Mouse (Mus musculus): ENCODE data around the gene Ppm1b. TPM values are rescaled to one million over a fixed set of nuclear protein-coding genes. Genes with fewer than 3 reads are reported as not detected.
A peak's percentile ranks its signal among the peaks of the same experiment; 100 is the strongest.

The Ppm1b gene
- polyA plus RNA-seq, 1 experiment from 2014 or later: 54.6 TPM

DNA sequence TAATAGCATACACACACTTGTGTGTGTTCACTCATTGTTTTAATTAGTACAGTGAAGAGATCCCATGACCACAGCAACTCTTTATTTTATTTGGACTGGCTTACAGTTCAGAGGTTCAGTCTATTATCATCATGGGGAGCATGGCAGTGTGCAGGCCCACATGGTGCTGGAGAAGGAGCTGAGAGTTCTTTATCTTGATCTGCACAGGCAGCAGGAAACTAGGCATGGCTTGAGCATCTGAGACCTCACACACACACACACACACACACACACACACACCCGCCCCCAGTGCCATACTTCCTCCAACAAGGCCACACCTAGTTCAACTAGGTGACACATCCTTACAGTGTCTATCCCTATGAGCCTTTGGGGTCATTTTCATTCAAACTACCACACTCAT, 41.1 kb downstream of the Ppm1b start:
- Histone ChIP-seq H3K27me3 (ENCODE audit: control insufficient read depth, insufficient read depth, low read depth, low read length) (no peaks in the 10 kb centered on the region), H3K9me3 (ENCODE audit: control insufficient read depth, low read length) (no peaks in the 10 kb centered on the region), H3K4me2 (ENCODE audit: low read depth, low read length) (no peak overlapping the region), H3K36me3 (ENCODE audit: control insufficient read depth, insufficient read depth, low read length) (peaks cover 5% of the 10 kb centered on the region), H3K4me1 (replicated peaks; ENCODE audit: control insufficient read depth, insufficient read depth, low read length) (peaks cover 5% of the 10 kb centered on the region; the same call in 1 of the 2 replicates), H3K9ac (ENCODE audit: low read length) (no peak overlapping the region), H3K27ac (ENCODE audit: low read length) (no peak overlapping the region), H3K4me3 (ENCODE audit: low read length) (no peak overlapping the region)
- 75% methylated on average over 1 of the region's 1 CpGs for WGBS
- no peak for ATAC-seq (ENCODE audit: low read depth)

- Histone ChIP-seq H3K27ac (ENCODE audit: low read length) (no peak overlapping the region), H3K4me3 (ENCODE audit: low read length) (no peak overlapping the region), H3K9ac (ENCODE audit: low read length) (no peak overlapping the region), H3K36me3 (ENCODE audit: control insufficient read depth, insufficient read depth, low read length) (peaks cover 7% of the 10 kb centered on the region), H3K9me3 (ENCODE audit: control insufficient read depth, low read length) (no peaks in the 10 kb centered on the region), H3K4me1 (replicated peaks; ENCODE audit: control insufficient read depth, insufficient read depth, low read length) (peaks cover 5% of the 10 kb centered on the region; the same call in 1 of the 2 replicates), H3K27me3 (ENCODE audit: control insufficient read depth, insufficient read depth, low read depth, low read length) (no peaks in the 10 kb centered on the region), H3K4me2 (ENCODE audit: low read depth, low read length) (no peak overlapping the region)
- 84% methylated on average over 10 of the region's 10 CpGs for WGBS
- no peak for ATAC-seq (ENCODE audit: low read depth)
These were observed 43.1 kb downstream of the Ppm1b start for GRCm38 (mm10) chr17:84999636-85000035.

DNA sequence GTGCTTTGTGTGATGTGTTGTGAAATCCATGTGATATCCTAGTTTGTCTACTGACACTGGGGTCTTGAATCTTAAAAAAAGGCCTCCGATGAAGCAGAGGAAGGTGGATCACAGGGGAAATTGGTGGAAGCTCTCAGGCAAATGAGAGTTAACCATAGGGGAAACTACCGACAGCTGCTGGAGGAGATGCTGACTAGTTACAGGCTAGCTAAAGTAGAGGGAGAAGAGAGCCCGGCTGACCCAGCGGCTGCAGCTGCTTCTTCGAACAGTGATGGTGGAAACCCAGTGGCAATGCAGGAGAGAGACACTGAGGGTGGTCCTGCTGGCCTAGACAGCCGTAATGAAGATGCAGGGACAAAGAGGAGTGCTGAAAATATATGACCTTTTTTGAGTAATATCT, 56.9 kb downstream of the Ppm1b start:
- Histone ChIP-seq H3K9ac (ENCODE audit: low read length) (no peak overlapping the region), H3K36me3 (ENCODE audit: control insufficient read depth, insufficient read depth, low read length) (peaks cover 6% of the 10 kb centered on the region), H3K4me1 (replicated peaks; ENCODE audit: control insufficient read depth, insufficient read depth, low read length) (no peaks in the 10 kb centered on the region), H3K4me3 (ENCODE audit: low read length) (no peak overlapping the region), H3K4me2 (ENCODE audit: low read depth, low read length) (no peak overlapping the region), H3K27ac (ENCODE audit: low read length) (no peak overlapping the region), H3K9me3 (ENCODE audit: control insufficient read depth, low read length) (no peaks in the 10 kb centered on the region), H3K27me3 (ENCODE audit: control insufficient read depth, insufficient read depth, low read depth, low read length) (no peaks in the 10 kb centered on the region)
- 84% methylated on average over 6 of the region's 6 CpGs for WGBS
- ATAC-seq (ENCODE audit: low read depth): no peak

DNA sequence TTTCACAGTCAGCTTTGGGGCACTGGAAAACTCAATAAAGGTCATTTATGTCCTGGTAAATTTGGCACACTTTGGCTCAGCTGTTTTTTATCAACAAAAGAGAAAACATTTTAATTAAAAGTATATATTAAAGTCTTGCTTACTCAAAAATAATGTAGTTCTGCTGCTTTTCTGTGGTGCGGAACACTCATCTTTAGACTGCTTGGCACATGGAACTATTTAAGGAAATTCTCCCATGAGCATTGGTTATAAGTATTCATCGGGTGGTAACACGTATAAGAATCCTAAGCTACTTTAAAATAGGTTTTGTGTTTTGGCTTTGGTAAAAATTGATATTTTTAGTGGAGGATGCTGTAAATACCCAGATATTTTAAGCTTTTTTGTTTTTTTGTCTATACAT, 58.1 kb downstream of the Ppm1b start:
- H3K27me3 ChIP-seq (ENCODE audit: control insufficient read depth, insufficient read depth, low read depth, low read length): no peaks in the 10 kb centered on the region
- H3K9ac ChIP-seq (ENCODE audit: low read length): no peak overlapping the region
- H3K4me3 ChIP-seq (ENCODE audit: low read length): no peak overlapping the region
- ATAC-seq (ENCODE audit: low read depth): no peak
- H3K36me3 ChIP-seq (ENCODE audit: control insufficient read depth, insufficient read depth, low read length): peaks cover 6% of the 10 kb centered on the region
- no peak overlapping the region for H3K27ac ChIP-seq (ENCODE audit: low read length)
- no peaks in the 10 kb centered on the region for H3K4me1 ChIP-seq (replicated peaks; ENCODE audit: control insufficient read depth, insufficient read depth, low read length)
- 96% methylated on average over 3 of the region's 3 CpGs for WGBS
- no peak overlapping the region for H3K4me2 ChIP-seq (ENCODE audit: low read depth, low read length)
- H3K9me3 ChIP-seq (ENCODE audit: control insufficient read depth, low read length): no peaks in the 10 kb centered on the region

DNA sequence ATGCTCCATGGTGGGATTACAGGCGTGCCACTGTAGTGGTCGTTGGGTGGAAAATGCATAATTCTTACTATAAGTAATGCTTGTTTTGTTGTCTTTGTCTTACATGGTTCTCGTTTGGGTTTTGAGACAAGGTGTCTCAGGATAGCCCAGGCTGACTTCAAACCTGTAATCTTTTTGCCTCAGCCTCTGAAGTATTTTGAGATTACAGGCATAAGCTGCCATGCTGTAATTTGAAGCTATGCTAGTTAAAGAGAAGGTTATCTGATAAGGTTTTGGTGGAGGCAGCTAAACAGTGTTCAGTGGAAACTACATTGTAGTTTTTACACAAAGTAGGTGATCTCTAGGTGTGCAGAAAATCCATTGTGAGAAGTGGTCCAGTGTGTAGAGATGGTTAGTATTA, 61.8 kb downstream of the Ppm1b start:
- no peaks in the 10 kb centered on the region for H3K4me1 ChIP-seq (replicated peaks; ENCODE audit: control insufficient read depth, insufficient read depth, low read length)
- no peaks in the 10 kb centered on the region for H3K36me3 ChIP-seq (ENCODE audit: control insufficient read depth, insufficient read depth, low read length)
- 90% methylated on average over 3 of the region's 3 CpGs for WGBS
- H3K9ac ChIP-seq (ENCODE audit: low read length): no peak overlapping the region
- H3K4me3 ChIP-seq (ENCODE audit: low read length): no peak overlapping the region
- H3K27me3 ChIP-seq (ENCODE audit: control insufficient read depth, insufficient read depth, low read depth, low read length): no peaks in the 10 kb centered on the region
- H3K4me2 ChIP-seq (ENCODE audit: low read depth, low read length): no peak overlapping the region
- no peak overlapping the region for H3K27ac ChIP-seq (ENCODE audit: low read length)
- H3K9me3 ChIP-seq (ENCODE audit: control insufficient read depth, low read length): no peaks in the 10 kb centered on the region
- no peak for ATAC-seq (ENCODE audit: low read depth)

- Histone ChIP-seq H3K9ac (ENCODE audit: low read length) (no peak overlapping the region), H3K4me3 (ENCODE audit: low read length) (no peak overlapping the region), H3K27ac (ENCODE audit: low read length) (no peak overlapping the region), H3K27me3 (ENCODE audit: control insufficient read depth, insufficient read depth, low read depth, low read length) (no peaks in the 10 kb centered on the region), H3K9me3 (ENCODE audit: control insufficient read depth, low read length) (no peaks in the 10 kb centered on the region), H3K4me2 (ENCODE audit: low read depth, low read length) (no peak overlapping the region), H3K4me1 (replicated peaks; ENCODE audit: control insufficient read depth, insufficient read depth, low read length) (no peaks in the 10 kb centered on the region; the same call in 1 of the 2 replicates), H3K36me3 (ENCODE audit: control insufficient read depth, insufficient read depth, low read length) (no peaks in the 10 kb centered on the region)
- 79% methylated on average over 5 of the region's 5 CpGs for WGBS
- ATAC-seq (ENCODE audit: low read depth): no peak
These were observed 62.3 kb downstream of the Ppm1b start for GRCm38 (mm10) chr17:85018794-85019193.

- H3K36me3 ChIP-seq (ENCODE audit: control insufficient read depth, insufficient read depth, low read length): no peaks in the 10 kb centered on the region
- 80% methylated on average over 3 of the region's 3 CpGs for WGBS
- no peaks in the 10 kb centered on the region for H3K27me3 ChIP-seq (ENCODE audit: control insufficient read depth, insufficient read depth, low read depth, low read length)
- no peak for ATAC-seq (ENCODE audit: low read depth)
- no peak overlapping the region for H3K9ac ChIP-seq (ENCODE audit: low read length)
- H3K9me3 ChIP-seq (ENCODE audit: control insufficient read depth, low read length): no peaks in the 10 kb centered on the region
- no peak overlapping the region for H3K4me2 ChIP-seq (ENCODE audit: low read depth, low read length)
- no peaks in the 10 kb centered on the region; the same call in 1 of the 2 replicates for H3K4me1 ChIP-seq (replicated peaks; ENCODE audit: control insufficient read depth, insufficient read depth, low read length)
- H3K4me3 ChIP-seq (ENCODE audit: low read length): no peak overlapping the region
- no peak overlapping the region for H3K27ac ChIP-seq (ENCODE audit: low read length)
These were observed 63.8 kb downstream of the Ppm1b start for GRCm38 (mm10) chr17:85020343-85020742.

- WGBS: 50% methylated on average over 22 of the region's 22 CpGs
- peak overlapping the region; percentile 21; the same call in 1 of the 2 replicates for H3K4me2 ChIP-seq (ENCODE audit: low read depth, low read length)
- H3K27ac ChIP-seq (ENCODE audit: low read length): no peak overlapping the region
- no peak overlapping the region for H3K9ac ChIP-seq (ENCODE audit: low read length)
- ATAC-seq (ENCODE audit: low read depth): peak; percentile 53
- no peaks in the 10 kb centered on the region for H3K27me3 ChIP-seq (ENCODE audit: control insufficient read depth, insufficient read depth, low read depth, low read length)
- no peaks in the 10 kb centered on the region for H3K36me3 ChIP-seq (ENCODE audit: control insufficient read depth, insufficient read depth, low read length)
- H3K4me1 ChIP-seq (replicated peaks; ENCODE audit: control insufficient read depth, insufficient read depth, low read length): no peaks in the 10 kb centered on the region; the same call in 1 of the 2 replicates
- H3K9me3 ChIP-seq (ENCODE audit: control insufficient read depth, low read length): no peaks in the 10 kb centered on the region
- no peak overlapping the region for H3K4me3 ChIP-seq (ENCODE audit: low read length)
These were observed 67.0 kb downstream of the Ppm1b start for GRCm38 (mm10) chr17:85023247-85024167.

GRCm38 (mm10) chr17:85024237-85024636, 67.7 kb downstream of the Ppm1b start:
- 0 out of 2 replicates have a peak, but pooled peaks have one; percentile 16 for ATAC-seq (ENCODE audit: low read depth)
- Histone ChIP-seq H3K9me3 (ENCODE audit: control insufficient read depth, low read length) (no peaks in the 10 kb centered on the region), H3K27me3 (ENCODE audit: control insufficient read depth, insufficient read depth, low read depth, low read length) (no peaks in the 10 kb centered on the region), H3K27ac (ENCODE audit: low read length) (no peak overlapping the region), H3K4me1 (replicated peaks; ENCODE audit: control insufficient read depth, insufficient read depth, low read length) (no peaks in the 10 kb centered on the region; the same call in 1 of the 2 replicates), H3K4me2 (ENCODE audit: low read depth, low read length) (no peak overlapping the region), H3K4me3 (ENCODE audit: low read length) (no peak overlapping the region), H3K9ac (ENCODE audit: low read length) (no peak overlapping the region), H3K36me3 (ENCODE audit: control insufficient read depth, insufficient read depth, low read length) (no peaks in the 10 kb centered on the region)
- 82% methylated on average over 8 of the region's 8 CpGs for WGBS

Measured in lung, embryonic 16.5 days (tissue).